Mouse (Mus musculus): Measurements from ENCODE around the gene Tctex1d2.

Gene Tctex1d2

GRCm38 (mm10) chr16:32469404-32470105 lies 50.1 kb downstream of the Tctex1d2 start:
- no peak for DNase-seq (ENCODE audit: low read depth)

- no peak for DNase-seq (ENCODE audit: low read depth)
These were observed 52.9 kb downstream of the Tctex1d2 start for GRCm38 (mm10) chr16:32472276-32473015.

- DNase-seq (ENCODE audit: low read depth): no peak
These were observed 57.8 kb downstream of the Tctex1d2 start for GRCm38 (mm10) chr16:32477315-32477714.
